Mouse (Mus musculus): ENCODE measurements around the gene Chrnb1.

DNA sequence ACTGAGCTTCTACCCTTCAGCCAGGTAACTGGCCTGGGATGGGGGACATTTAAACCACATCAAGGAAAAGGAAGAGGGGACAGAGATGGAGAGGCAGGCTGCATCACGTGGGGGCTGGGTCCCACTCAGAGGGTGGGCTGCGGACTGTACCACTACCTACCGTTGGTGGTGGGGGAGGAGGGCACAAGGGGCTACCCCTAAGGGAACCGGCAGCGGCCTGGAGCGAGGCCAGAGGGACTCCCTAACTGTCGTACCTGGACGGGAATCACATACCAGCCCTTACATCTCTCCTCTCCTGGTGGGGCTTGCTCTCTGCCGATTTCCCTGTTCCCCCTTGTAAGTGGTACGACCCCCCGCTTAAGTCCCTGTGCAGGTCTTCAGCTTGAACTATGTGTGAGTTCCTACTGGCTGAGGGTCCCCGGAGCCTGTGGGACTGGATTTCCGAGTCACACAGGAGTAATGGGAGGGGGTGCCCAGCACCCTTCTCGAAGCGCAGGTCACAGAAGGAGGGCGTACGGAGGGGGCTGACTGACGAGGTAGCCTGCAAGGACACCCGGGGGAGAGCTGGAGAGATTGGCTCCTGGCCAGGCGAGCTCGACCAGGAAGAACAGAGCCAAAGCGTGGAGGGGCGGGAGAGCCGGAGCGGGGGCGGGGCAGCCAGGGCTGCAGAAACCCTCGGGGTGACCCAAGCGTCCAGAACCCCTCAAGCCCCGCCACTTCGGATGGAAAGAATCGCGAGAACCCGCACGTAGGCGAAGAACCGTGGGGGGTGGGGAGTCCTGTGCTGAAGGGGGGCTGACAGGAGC, 4.9 kb upstream of the Chrnb1 start:
- TF ChIP-seq POLR2A (IDR thresholded peaks at IDR 0.05; ENCODE audit: low read depth, low read length) (no peak), CTCF (conservative IDR thresholded peaks at IDR 0.05; ENCODE audit: insufficient read depth, insufficient read length, low read depth, low read length) (no peak)
